8 mouse cellular contexts compared by ENCODE assay signal in the genomic region with DNA sequence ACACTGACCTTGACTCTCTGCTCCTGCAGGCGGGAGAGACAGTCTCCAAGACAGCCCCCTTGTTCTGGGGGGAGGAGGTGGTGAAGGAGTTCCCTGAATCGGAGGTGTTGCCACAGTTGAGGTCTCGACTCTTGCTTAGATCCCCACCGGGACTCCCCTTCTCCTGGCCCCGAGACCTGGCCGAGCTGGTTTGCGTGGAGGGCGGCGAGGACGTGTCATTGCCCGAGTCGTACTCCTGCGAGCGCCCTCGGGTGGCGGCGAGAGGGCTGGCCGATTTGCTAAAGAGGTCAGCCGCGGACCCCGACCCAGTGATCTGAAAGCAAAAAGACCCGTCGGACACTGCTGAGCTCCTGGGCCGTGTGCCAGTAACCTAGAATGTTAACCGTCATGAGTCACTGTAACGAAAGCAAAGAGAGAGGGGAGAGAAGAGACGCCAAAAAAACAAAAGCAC. TPM values are rescaled to one million over a fixed set of nuclear protein-coding genes. Genes with fewer than 3 reads are reported as not detected.
A peak's percentile ranks its signal among the peaks of the same experiment; 100 is the strongest.
DNase-seq lines count a peak whose midpoint lies in the region; ATAC-seq and TF ChIP-seq lines count a peak whose summit lies in the region.

No protein-coding gene starts in this region.

- H3ac ChIP-seq in C2C12 (ENCODE audit: control insufficient read depth, insufficient read length, low read depth), result no peak overlapping the region

- no peaks in the 10 kb centered on the region for H3K36me3 ChIP-seq in C2C12 (ENCODE audit: control insufficient read depth, insufficient read depth)
- H3K36me3 ChIP-seq in embryonic facial prominence, embryonic 14.5 days (ENCODE audit: control insufficient read depth, insufficient read depth, low read length), result no peaks in the 10 kb centered on the region
- H3K36me3 ChIP-seq in heart, embryonic 15.5 days, result no peaks in the 10 kb centered on the region

- 0 out of 2 replicates have a peak, but pooled peaks cover 3% of the 10 kb centered on the region for H3K4me1 ChIP-seq in embryonic facial prominence, embryonic 14.5 days (ENCODE audit: control insufficient read depth, insufficient read depth, low read length)
- H3K4me1 ChIP-seq in heart, embryonic 15.5 days (replicated peaks), result peaks cover 26% of the 10 kb centered on the region

- peak; percentile 43 for TF ChIP-seq CTCF in C2C12 (IDR thresholded peaks at IDR 0.05; ENCODE audit: control insufficient read depth, insufficient read depth, insufficient read length)

- no peaks in the 10 kb centered on the region for H3K9me3 ChIP-seq in embryonic facial prominence, embryonic 14.5 days (ENCODE audit: control insufficient read depth, low read length)
- no peaks in the 10 kb centered on the region for H3K9me3 ChIP-seq in heart, embryonic 15.5 days (replicated peaks)

- no peaks in the 10 kb centered on the region for H3K79me3 ChIP-seq in C2C12 (ENCODE audit: low read depth)

- DNase-seq in adrenal gland, postnatal 14 days, result peak; percentile 87
- peak; percentile 72 for DNase-seq in embryonic facial prominence, embryonic 14.5 days (ENCODE audit: low spot score)
- peak; percentile 52 to 67 for DNase-seq in kidney, postnatal 25 days
- peak; percentile 78 for DNase-seq in lung, postnatal 10 days
- DNase-seq in right cerebral cortex, adult 2 months (ENCODE audit: low spot score in 2 of 2), result peak; percentile 42 to 47
- no peak for DNase-seq in spleen, postnatal 14 days (ENCODE audit: low spot score in 2 of 2)

- ATAC-seq in embryonic facial prominence, embryonic 14.5 days (ENCODE audit: low read depth), result no peak
- no peak for ATAC-seq in heart, embryonic 15.5 days (replicated peaks; ENCODE audit: insufficient number of reproducible peaks, insufficient read depth, low FRiP score, low read depth)

- H3K4me2 ChIP-seq in embryonic facial prominence, embryonic 14.5 days (ENCODE audit: low read depth, low read length), result peak overlapping the region; percentile 62
- H3K4me2 ChIP-seq in heart, embryonic 15.5 days, result peak overlapping the region; percentile 61

- H3K9ac ChIP-seq in embryonic facial prominence, embryonic 14.5 days (ENCODE audit: low read depth, low read length), result peak overlapping the region; percentile 55
- H3K9ac ChIP-seq in heart, embryonic 15.5 days, result peak overlapping the region; percentile 43

- WGBS in embryonic facial prominence, embryonic 14.5 days, result 2% methylated on average over 27 of the region's 27 CpGs
- 2% methylated on average over 27 of the region's 27 CpGs for WGBS in heart, embryonic 15.5 days

- H3K79me2 ChIP-seq in C2C12 (ENCODE audit: control insufficient read depth, insufficient read depth), result no peaks in the 10 kb centered on the region

- no peak overlapping the region for H3K4me3 ChIP-seq in C2C12 (ENCODE audit: insufficient read depth, poor library complexity, severe bottlenecking)
- H3K4me3 ChIP-seq in embryonic facial prominence, embryonic 14.5 days (ENCODE audit: low read depth, low read length), result peak overlapping the region; percentile 34
- H3K4me3 ChIP-seq in heart, embryonic 15.5 days, result peak overlapping the region; percentile 46

- no peak overlapping the region for H3K27ac ChIP-seq in embryonic facial prominence, embryonic 14.5 days (replicated peaks; ENCODE audit: low read depth, low read length)
- peak overlapping the region; percentile 28; the same call in 1 of the 2 replicates for H3K27ac ChIP-seq in heart, embryonic 15.5 days

- H3K27me3 ChIP-seq in C2C12 (ENCODE audit: control insufficient read depth, insufficient read depth, insufficient read length), result no peaks in the 10 kb centered on the region
- H3K27me3 ChIP-seq in embryonic facial prominence, embryonic 14.5 days (replicated peaks; ENCODE audit: control insufficient read depth, insufficient read depth, low read length), result no peaks in the 10 kb centered on the region
- no peaks in the 10 kb centered on the region for H3K27me3 ChIP-seq in heart, embryonic 15.5 days

TF ChIP-seq in C2C12, 6 proteins besides CTCF, POLR2A, EP300 and RAD21:
- TF ChIP-seq MYOD1 (IDR thresholded peaks at IDR 0.05; ENCODE audit: control insufficient read depth, insufficient read length, low read depth), result no peak
- TF ChIP-seq FOSL1 (IDR thresholded peaks at IDR 0.05; ENCODE audit: insufficient read depth, low read length, poor library complexity, severe bottlenecking), result no peak
- no peak for TF ChIP-seq MYOG (IDR thresholded peaks at IDR 0.05; ENCODE audit: control insufficient read depth, extremely low read depth, insufficient read length)
- no peak for TF ChIP-seq CEBPB (IDR thresholded peaks at IDR 0.05; ENCODE audit: low read depth)
- TF ChIP-seq USF1 (IDR thresholded peaks at IDR 0.05; ENCODE audit: low read depth), result no peak
- TF ChIP-seq MAX (IDR thresholded peaks at IDR 0.05), result no peak

RNA-seq across cellular contexts. Expression of a gene that starts 30.8 kb away (rescaled TPM):
- 58.6 TPM for polyA plus RNA-seq in C2C12 (2012; fragmentation: generic; extraction: Trizol)
- 37.7 and 45.9 TPM in 2 replicates for total RNA-seq in adrenal gland, postnatal 14 days (2021)
- polyA plus RNA-seq in embryonic facial prominence, embryonic 14.5 days (2014; fragmentation: Nextera tagmentation; extraction: Ambion mirVana), result 18.4 and 27.3 TPM in 2 replicates
- polyA plus RNA-seq in heart, embryonic 15.5 days (2015; fragmentation: Nextera tagmentation; extraction: Ambion mirVana), result 30.6 and 33.7 TPM in 2 replicates

Comparison
In these comparisons a context has a peak if more than half of its experiments do, and no peak if none do; other contexts are left out.
1. DNase-seq: peak in adrenal gland, postnatal 14 days (single experiment), embryonic facial prominence, embryonic 14.5 days (single experiment), kidney, postnatal 25 days (2 of 2), lung, postnatal 10 days (single experiment) and right cerebral cortex, adult 2 months (2 of 2); none in spleen, postnatal 14 days (0 of 2).